Mouse (Mus musculus) neural tube, embryonic 12.5 days (tissue): Measurements from ENCODE around the gene Lcp1. TPM values are rescaled to one million over a fixed set of nuclear protein-coding genes. Genes with fewer than 3 reads are reported as not detected.

Source experiments
- ATAC-seq: fragments of 200-750 bp; cut with Nextera tagmentation; 2 replicates; pipeline ENCODE4 v1.8.0; 2017; ENCODE audit warnings: low read depth, mild to moderate bottlenecking, moderate TSS enrichment, moderate library complexity; ENCODE audit not compliant: low FRiP score
- H3K27ac ChIP-seq: fragments of 300-500 bp; sonication (generic); 2 replicates; pipeline ENCODE4 v1.5.1; 2016
- H3K27me3 ChIP-seq: fragments of 300-500 bp; sonication (generic); replicated peaks from 2 replicates; pipeline ENCODE4 v1.6.1; 2016; ENCODE audit warnings: mild to moderate bottlenecking
- H3K36me3 ChIP-seq: fragments of 300-500 bp; sonication (generic); 2 replicates; pipeline ENCODE4 v1.6.1; 2016; ENCODE audit warnings: mild to moderate bottlenecking
- H3K4me1 ChIP-seq: fragments of 300-500 bp; sonication (generic); 2 replicates; pipeline ENCODE4 v1.6.1; 2016
- H3K4me2 ChIP-seq: fragments of 300-500 bp; sonication (generic); replicated peaks from 2 replicates; pipeline ENCODE4 v1.6.1; 2016; ENCODE audit warnings: mild to moderate bottlenecking
- H3K4me3 ChIP-seq: fragments of 300-500 bp; sonication (generic); 2 replicates; pipeline ENCODE4 v1.5.1; 2016
- H3K9ac ChIP-seq: fragments of 300-500 bp; sonication (generic); 2 replicates; pipeline ENCODE4 v1.6.1; 2016; ENCODE audit warnings: mild to moderate bottlenecking
- H3K9me3 ChIP-seq: fragments of 300-500 bp; sonication (generic); 2 replicates; pipeline ENCODE4 v1.6.1; 2016; ENCODE audit warnings: mild to moderate bottlenecking
- WGBS: fragments of 180-500 bp; shearing (Covaris S2); methylation state at CpG from one replicate; pipeline ENCODE4 v1.1.7; 2016; 5-methylcytosine and 5-hydroxymethylcytosine counted together
- microRNA-seq: library from miRNA; unstranded; fragments of <30 nt; microRNA quantifications from one replicate; pipeline ENCODE4, GENCODE M21; 2017
- polyA plus RNA-seq: library from polyadenylated mRNA; unstranded; fragments of >200 nt; fragmentation: Nextera tagmentation; extraction: Ambion mirVana; gene quantifications from 2 replicates; pipeline ENCODE4 v1.2.1, GENCODE M21; 2016

Gene Lcp1
- polyA plus RNA-seq, 1 experiment from 2014 or later: 27.1 TPM

- Histone ChIP-seq H3K4me2 (no peak overlapping the region), H3K9ac (no peak overlapping the region), H3K9me3 (no peaks in the 10 kb centered on the region), H3K36me3 (no peaks in the 10 kb centered on the region), H3K4me3 (no peak overlapping the region), H3K27ac (no peak overlapping the region), H3K4me1 (no peaks in the 10 kb centered on the region), H3K27me3 (no peaks in the 10 kb centered on the region)
- 87% methylated on average over 5 of the region's 5 CpGs for WGBS
- ATAC-seq: no peak
Observed at GRCm38 (mm10) chr14:75269531-75269930, 138.6 kb downstream of the Lcp1 start.

DNA sequence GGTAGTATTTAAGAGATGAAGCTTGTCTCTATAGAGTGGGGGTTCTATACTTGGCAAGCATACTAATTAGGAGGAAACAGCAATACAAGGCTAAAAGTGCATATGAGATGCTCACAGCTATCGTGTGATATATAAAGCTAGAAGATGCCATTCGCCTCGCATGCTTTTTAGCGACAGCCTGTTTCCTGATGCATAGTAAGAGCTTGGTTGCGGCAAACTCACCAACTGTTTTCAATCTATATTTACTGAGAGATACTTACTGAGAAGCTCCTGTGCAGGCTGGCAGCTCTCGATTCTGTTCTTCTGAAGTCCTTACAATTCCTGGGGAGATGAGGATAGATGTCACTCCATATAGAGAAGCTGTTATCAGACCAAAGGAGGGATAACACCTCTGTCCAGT, 148.8 kb downstream of the Lcp1 start:
- no peak overlapping the region for H3K9ac ChIP-seq
- no peak for ATAC-seq
- H3K36me3 ChIP-seq: no peaks in the 10 kb centered on the region
- H3K4me2 ChIP-seq: no peak overlapping the region
- H3K4me1 ChIP-seq: peaks cover 4% of the 10 kb centered on the region
- no peak overlapping the region for H3K27ac ChIP-seq
- no peak overlapping the region for H3K4me3 ChIP-seq
- 91% methylated on average over 6 of the region's 6 CpGs for WGBS
- no peaks in the 10 kb centered on the region for H3K9me3 ChIP-seq
- no peaks in the 10 kb centered on the region for H3K27me3 ChIP-seq

DNA sequence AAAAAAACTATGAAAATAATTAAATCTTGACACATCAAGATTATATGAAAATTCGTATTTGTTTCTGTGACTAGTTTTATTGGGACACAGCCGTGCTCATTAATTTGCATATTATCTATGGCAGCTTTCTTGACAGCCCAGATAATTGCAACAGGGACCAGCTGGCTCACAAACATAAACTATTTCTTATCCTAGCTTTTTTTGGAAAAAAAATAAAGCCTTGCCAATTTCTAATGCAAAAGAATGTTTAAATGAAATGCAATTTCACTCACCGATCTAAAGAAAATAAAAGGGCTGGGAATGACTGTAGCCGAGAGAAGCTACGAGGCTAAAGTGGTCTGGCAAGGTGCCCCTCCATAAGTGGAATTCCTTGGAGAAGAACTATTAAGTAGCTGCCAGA, 149.5 kb downstream of the Lcp1 start:
- peaks cover 10% of the 10 kb centered on the region for H3K4me1 ChIP-seq
- H3K9me3 ChIP-seq: no peaks in the 10 kb centered on the region
- H3K27me3 ChIP-seq: no peaks in the 10 kb centered on the region
- no peaks in the 10 kb centered on the region for H3K36me3 ChIP-seq
- no peak overlapping the region for H3K4me2 ChIP-seq
- H3K27ac ChIP-seq: no peak overlapping the region
- 78% methylated on average over 5 of the region's 5 CpGs for WGBS
- H3K4me3 ChIP-seq: no peak overlapping the region
- H3K9ac ChIP-seq: no peak overlapping the region
- no peak for ATAC-seq

Small RNAs within 50 kb of the gene (microRNA-seq; reads per million reads assigned to microRNA genes)
- not detected for gene Gm44482

Other genes starting within 250 kb of the Lcp1 start
- gene Lrch1, start 183.2 kb upstream of the Lcp1 start, polyA plus RNA-seq: 12.2 and 12.5 TPM in 2 replicates
- 0.14 and 0.42 TPM in 2 replicates for gene Rubcnl, start 115.1 kb upstream of the Lcp1 start, polyA plus RNA-seq
- gene Lrrc63, start 220 bp upstream of the Lcp1 start, polyA plus RNA-seq: 0.08 TPM in 2 replicates
- 0.32 TPM in 1 of 2 replicates, not detected in the other for gene Cpb2, start 111.2 kb downstream of the Lcp1 start, polyA plus RNA-seq
- 42.5 and 46.2 TPM in 2 replicates for gene Zc3h13, start 153.3 kb downstream of the Lcp1 start, polyA plus RNA-seq